Mouse (Mus musculus): ENCODE data around the gene Itk. TPM values are rescaled to one million over a fixed set of nuclear protein-coding genes. Genes with fewer than 3 reads are reported as not detected.
A peak's percentile ranks its signal among the peaks of the same experiment; 100 is the strongest.

The Itk gene
- total RNA-seq, 2 experiments from 2014 or later, result 0.36 to 0.58 TPM

GRCm38 (mm10) chr11:46309808-46310555 is 79.3 kb downstream of the Itk start:
- no peak for DNase-seq (ENCODE audit: low spot score in 2 of 2)

GRCm38 (mm10) chr11:46309111-46309741 is 80.1 kb downstream of the Itk start:
- peak in 1 of 2 experiments; percentile 41 for DNase-seq (ENCODE audit: low spot score in 2 of 2)

GRCm38 (mm10) chr11:46308271-46308974 is 80.9 kb downstream of the Itk start:
- no peak for DNase-seq (ENCODE audit: low spot score in 2 of 2)

GRCm38 (mm10) chr11:46307768-46308167 is 81.5 kb downstream of the Itk start:
- DNase-seq (ENCODE audit: low spot score in 2 of 2), result no peak

GRCm38 (mm10) chr11:46306776-46307175 is 82.5 kb downstream of the Itk start:
- no peak for DNase-seq (ENCODE audit: low spot score in 2 of 2)

- DNase-seq (ENCODE audit: low spot score in 2 of 2), result no peak
Measured at GRCm38 (mm10) chr11:46305881-46306520, 83.3 kb downstream of the Itk start.

- DNase-seq (ENCODE audit: low spot score in 2 of 2), result no peak
Measured at GRCm38 (mm10) chr11:46304864-46305710, 84.2 kb downstream of the Itk start.

GRCm38 (mm10) chr11:46304093-46304492 is 85.2 kb downstream of the Itk start:
- DNase-seq (ENCODE audit: low spot score in 2 of 2), result no peak

GRCm38 (mm10) chr11:46302471-46302870 is 86.8 kb downstream of the Itk start:
- DNase-seq (ENCODE audit: low spot score in 2 of 2), result no peak

- DNase-seq (ENCODE audit: low spot score in 2 of 2), result no peak
Measured at GRCm38 (mm10) chr11:46301579-46302248, 87.6 kb downstream of the Itk start.

GRCm38 (mm10) chr11:46299901-46300300 is 89.4 kb downstream of the Itk start:
- DNase-seq (ENCODE audit: low spot score in 2 of 2), result no peak

- DNase-seq (ENCODE audit: low spot score in 2 of 2), result no peak
Measured at GRCm38 (mm10) chr11:46298889-46299785, 90.2 kb downstream of the Itk start.

- DNase-seq (ENCODE audit: low spot score in 2 of 2), result no peak
Measured at GRCm38 (mm10) chr11:46294390-46294789, 94.9 kb downstream of the Itk start.

GRCm38 (mm10) chr11:46293491-46293890 is 95.8 kb downstream of the Itk start:
- DNase-seq (ENCODE audit: low spot score in 2 of 2), result no peak

- no peak for DNase-seq (ENCODE audit: low spot score in 2 of 2)
Measured at GRCm38 (mm10) chr11:46290988-46291405, 98.3 kb downstream of the Itk start.

- no peak for DNase-seq (ENCODE audit: low spot score in 2 of 2)
Measured at GRCm38 (mm10) chr11:46289561-46289960, 99.8 kb downstream of the Itk start.

GRCm38 (mm10) chr11:46289022-46289421 is 100.3 kb downstream of the Itk start:
- no peak for DNase-seq (ENCODE audit: low spot score in 2 of 2)

- no peak for DNase-seq (ENCODE audit: low spot score in 2 of 2)
Measured at GRCm38 (mm10) chr11:46288091-46288490, 101.2 kb downstream of the Itk start.

- DNase-seq (ENCODE audit: low spot score in 2 of 2), result no peak
Measured at GRCm38 (mm10) chr11:46286803-46287202, 102.5 kb downstream of the Itk start.

Measured in layer of hippocampus, postnatal 14 days (tissue).